Mouse (Mus musculus): ENCODE data around the gene Dexi. TPM values are rescaled to one million over a fixed set of nuclear protein-coding genes. Genes with fewer than 3 reads are reported as not detected.
A peak's percentile ranks its signal among the peaks of the same experiment; 100 is the strongest.

Dexi gene
- total RNA-seq, 2 experiments from 2014 or later, result 29.4 to 32.5 TPM

GRCm38 (mm10) chr16:10544995-10545622 lies 2.3 kb upstream of the Dexi start, which contains the start of gene Clec16a:
Gene Clec16a, plus strand, starts transcription at chr16:10545339.
- intact Hi-C loops (cut with DNase I), result loop anchor here (5.0 kb wide), 2 partner anchors 707 to 1813 kb away; partner anchors contain the start of gene Gspt1

GRCm38 (mm10) chr16:10542266-10542665 lies 588 bp downstream of the Dexi start:
- no peak for DNase-seq
- intact Hi-C loops (cut with DNase I), result no loop called here

More at GRCm38 (mm10) chr16:10544995-10545622, 2.3 kb upstream of the Dexi start, which contains the start of gene Clec16a:
- DNase-seq, result peak; percentile 94 to 97

GRCm38 (mm10) chr16:10541598-10541930 lies 1.3 kb downstream of the Dexi start:
- DNase-seq, result peak; percentile 14 to 27
- intact Hi-C loops (cut with DNase I), result no loop called here

GRCm38 (mm10) chr16:10540763-10541597 lies 1.9 kb downstream of the Dexi start:
- intact Hi-C loops (cut with DNase I), result no loop called here

GRCm38 (mm10) chr16:10536961-10537360 lies 5.9 kb downstream of the Dexi start:
- no peak for DNase-seq
- intact Hi-C loops (cut with DNase I), result no loop called here

More at GRCm38 (mm10) chr16:10540763-10541597, 1.9 kb downstream of the Dexi start:
- no peak for DNase-seq

- no peak for DNase-seq
- intact Hi-C loops (cut with DNase I), result no loop called here
Observed at GRCm38 (mm10) chr16:10536323-10536722, 6.5 kb downstream of the Dexi start.

- no peak for DNase-seq
- intact Hi-C loops (cut with DNase I), result no loop called here
Observed at GRCm38 (mm10) chr16:10534567-10534966, 8.3 kb downstream of the Dexi start.

GRCm38 (mm10) chr16:10533781-10534180 lies 9.1 kb downstream of the Dexi start:
- no peak for DNase-seq
- intact Hi-C loops (cut with DNase I), result no loop called here

GRCm38 (mm10) chr16:10530179-10530578 lies 12.7 kb downstream of the Dexi start:
- intact Hi-C loops (cut with DNase I), result no loop called here

GRCm38 (mm10) chr16:10528382-10528781 lies 14.5 kb downstream of the Dexi start:
- intact Hi-C loops (cut with DNase I), result no loop called here
- no peak for DNase-seq

More at GRCm38 (mm10) chr16:10530179-10530578, 12.7 kb downstream of the Dexi start:
- no peak for DNase-seq

GRCm38 (mm10) chr16:10527046-10527644 lies 15.7 kb downstream of the Dexi start:
- intact Hi-C loops (cut with DNase I), result no loop called here
- no peak for DNase-seq

GRCm38 (mm10) chr16:10525610-10525980 lies 17.3 kb downstream of the Dexi start:
- DNase-seq, result no peak

GRCm38 (mm10) chr16:10524866-10525609 lies 17.8 kb downstream of the Dexi start:
- DNase-seq, result no peak
- intact Hi-C loops (cut with DNase I), result loop anchor here (5.0 kb wide), 3 partner anchors 113 to 438 kb away; partner anchors contain the start of genes Nubp1 and Tekt5

More at GRCm38 (mm10) chr16:10525610-10525980, 17.3 kb downstream of the Dexi start:
- intact Hi-C loops (cut with DNase I), result no loop called here

- no peak for DNase-seq
- intact Hi-C loops (cut with DNase I), result loop anchor here (5.0 kb wide), 3 partner anchors 111 to 436 kb away; partner anchors contain the start of genes Nubp1 and Tekt5
Observed at GRCm38 (mm10) chr16:10523650-10524049, 19.2 kb downstream of the Dexi start.

GRCm38 (mm10) chr16:10522811-10523210 lies 20.0 kb downstream of the Dexi start:
- intact Hi-C loops (cut with DNase I), result loop anchor here (5.0 kb wide), 3 partner anchors 111 to 436 kb away; partner anchors contain the start of genes Nubp1 and Tekt5
- peak; percentile 65 to 82 for DNase-seq

GRCm38 (mm10) chr16:10520908-10521614 lies 21.8 kb downstream of the Dexi start:
- DNase-seq, result peak; percentile 73 to 88
- intact Hi-C loops (cut with DNase I), result loop anchor here (5.0 kb wide), 3 partner anchors 109 to 434 kb away; partner anchors contain the start of genes Nubp1 and Tekt5

- no peak for DNase-seq
- intact Hi-C loops (cut with DNase I), result loop anchor here (2.0 kb wide), 1 partner anchor 245 kb away; no protein-coding TSS in a partner anchor
Observed at GRCm38 (mm10) chr16:10518030-10518429, 24.8 kb downstream of the Dexi start.

GRCm38 (mm10) chr16:10515953-10516572 lies 26.8 kb downstream of the Dexi start:
- DNase-seq, result no peak
- intact Hi-C loops (cut with DNase I), result no loop called here

GRCm38 (mm10) chr16:10511134-10511520 lies 31.7 kb downstream of the Dexi start:
- no peak for DNase-seq
- intact Hi-C loops (cut with DNase I), result no loop called here

Data from heart, postnatal 14 days (tissue).